Mouse (Mus musculus): ENCODE data around the gene Adamtsl1.

DNA sequence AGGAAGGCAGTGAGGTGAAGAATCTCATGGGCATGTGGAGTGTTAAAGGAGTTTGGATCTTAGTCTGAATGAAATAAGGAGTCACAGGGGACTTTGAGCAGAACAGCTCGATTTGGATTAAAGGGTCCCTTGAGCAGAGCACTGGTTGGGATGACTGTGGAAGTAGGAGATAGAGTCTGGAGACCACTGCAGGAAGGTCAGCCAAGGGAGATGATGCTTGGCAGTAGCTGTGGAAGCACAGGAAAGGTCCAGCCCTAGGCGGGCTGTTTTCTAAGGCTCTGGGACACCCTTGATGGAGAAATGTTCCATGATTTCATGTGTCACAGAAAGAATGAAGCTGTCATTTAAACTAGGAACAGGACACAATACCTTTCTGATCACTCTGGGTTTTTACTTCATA lies 689.3 kb downstream of the Adamtsl1 start:
- TF ChIP-seq CTCF (IDR thresholded peaks at IDR 0.05; ENCODE audit: low read depth) (no peak), EP300 (IDR thresholded peaks at IDR 0.05; ENCODE audit: low read depth) (no peak)

Data from liver, postnatal 0 days (tissue).